Mouse (Mus musculus): ENCODE measurements around the gene Agbl4. TPM values are rescaled to one million over a fixed set of nuclear protein-coding genes. Genes with fewer than 3 reads are reported as not detected.

The Agbl4 gene
- not detected in 2 replicates for polyA plus RNA-seq (2012; ENCODE audit: low replicate concordance)

DNA sequence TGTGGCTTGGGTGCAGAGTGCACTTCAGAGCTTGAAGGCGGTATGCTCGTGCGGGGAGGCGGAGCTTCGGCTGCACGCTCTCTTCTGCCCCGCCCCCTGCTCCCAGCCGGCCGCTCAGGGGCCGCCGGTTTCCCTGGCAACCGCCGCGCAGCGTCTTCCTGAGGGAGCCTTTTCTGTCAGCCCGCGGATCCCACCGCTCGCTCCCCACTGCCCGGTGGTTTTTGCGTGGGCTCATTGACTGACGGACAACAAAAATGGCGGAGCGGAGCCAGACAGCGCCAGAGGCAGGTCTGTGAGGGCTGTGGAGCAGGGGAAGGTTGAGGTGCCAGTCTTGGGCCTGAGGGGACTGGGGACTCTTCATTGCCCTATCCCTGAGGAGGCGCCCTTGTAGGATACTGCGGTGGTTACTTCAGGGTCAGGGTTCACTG is at the start of gene Agbl4:
Agbl4 (plus strand) TSS at position 44 of the 428 bp plus-strand sequence.

DNA sequence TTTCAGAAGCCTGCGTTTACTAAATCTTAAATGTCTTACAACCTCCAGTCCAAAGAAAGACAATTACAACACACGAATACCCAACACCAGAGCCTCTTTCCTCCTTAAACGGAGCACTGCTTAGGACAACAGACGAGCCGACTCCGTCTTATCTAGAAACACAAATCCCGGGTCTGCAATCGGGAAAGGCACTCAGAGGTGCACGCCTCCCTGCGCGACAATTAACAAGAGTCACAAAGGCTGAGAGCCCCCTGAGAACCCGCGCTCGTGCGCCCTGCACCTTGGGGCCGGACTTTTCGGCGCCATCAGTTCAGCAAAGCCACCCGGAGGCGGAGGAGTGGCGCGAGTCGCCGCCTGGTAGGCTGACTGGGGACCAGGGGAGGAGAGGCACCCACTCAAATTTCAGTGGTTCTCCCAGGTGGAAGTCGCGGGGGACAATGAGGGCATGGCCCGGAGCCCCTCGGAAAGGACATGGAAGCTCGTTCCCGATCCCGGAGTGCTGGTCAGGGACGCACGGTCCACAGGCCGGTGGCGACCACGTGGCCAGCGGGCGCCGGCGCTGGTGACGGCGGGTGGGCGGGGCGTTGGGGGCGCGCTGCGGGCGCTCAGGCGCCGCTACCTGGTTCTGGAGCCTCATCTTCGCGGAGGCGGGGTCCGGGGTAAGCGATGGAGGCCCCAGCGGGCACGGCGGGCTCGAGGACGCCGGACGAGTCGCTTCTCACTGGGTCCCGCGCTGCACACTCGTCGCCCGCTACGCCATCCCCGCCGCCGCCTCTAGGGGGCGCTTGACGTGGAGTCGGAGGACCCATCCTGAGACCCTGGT is 46.1 kb upstream of the Agbl4 start, which contains the start of gene Elavl4:
Elavl4 (minus strand) TSS at position 732 of the 823 bp plus-strand sequence.

GRCm38 (mm10) chr4:111414818-111415488 is 1017.5 kb downstream of the Agbl4 start, which contains the start of gene Bend5:
Bend5 (plus strand) TSS chr4:111415006.

Other genes with a start within 250 kb of the Agbl4 start
- gene Elavl4, start 45.8 kb upstream of the Agbl4 start, polyA plus RNA-seq (2012; ENCODE audit: low replicate concordance) = not detected in 2 replicates